Mouse (Mus musculus) heart, embryonic 15.5 days (tissue): ENCODE results near the gene Fam219a. TPM values are rescaled to one million over a fixed set of nuclear protein-coding genes. Genes with fewer than 3 reads are reported as not detected.

Experiments
- ATAC-seq: fragments of 200-750 bp; cut with Nextera tagmentation; replicated peaks from 2 replicates; pipeline ENCODE4 v1.8.0; 2017; ENCODE audit warnings: low read depth, moderate TSS enrichment; ENCODE audit not compliant: insufficient number of reproducible peaks, insufficient read depth, low FRiP score
- H3K27ac ChIP-seq: fragments of 300-500 bp; sonication (generic); 2 replicates; pipeline ENCODE4 v1.5.1; 2015; ENCODE audit warnings: mild to moderate bottlenecking, inconsistent platforms
- H3K27me3 ChIP-seq: fragments of 300-500 bp; sonication (generic); 2 replicates; pipeline ENCODE4 v1.6.1; 2015; ENCODE audit warnings: inconsistent platforms
- H3K36me3 ChIP-seq: fragments of 300-500 bp; sonication (generic); 2 replicates; pipeline ENCODE4 v1.6.1; 2015; ENCODE audit warnings: mild to moderate bottlenecking, inconsistent platforms
- H3K4me1 ChIP-seq: fragments of 300-500 bp; sonication (generic); replicated peaks from 2 replicates; pipeline ENCODE4 v1.6.1; 2015; ENCODE audit warnings: inconsistent platforms
- H3K4me2 ChIP-seq: fragments of 300-500 bp; sonication (generic); 2 replicates; pipeline ENCODE4 v1.6.1; 2015; ENCODE audit warnings: inconsistent platforms, mild to moderate bottlenecking, moderate library complexity
- H3K4me3 ChIP-seq: fragments of 300-500 bp; sonication (generic); 2 replicates; pipeline ENCODE4 v1.5.1; 2015; ENCODE audit warnings: mild to moderate bottlenecking, inconsistent platforms
- H3K9ac ChIP-seq: fragments of 300-500 bp; sonication (generic); 2 replicates; pipeline ENCODE4 v1.6.1; 2015; ENCODE audit warnings: mild to moderate bottlenecking, inconsistent platforms
- H3K9me3 ChIP-seq: fragments of 300-500 bp; sonication (generic); replicated peaks from 2 replicates; pipeline ENCODE4 v1.6.1; 2016; ENCODE audit warnings: inconsistent platforms
- WGBS: fragments of 180-500 bp; shearing (Covaris S2); methylation state at CpG from one replicate; pipeline ENCODE4 v1.1.7; 2015; ENCODE audit warnings: mixed read lengths; 5-methylcytosine and 5-hydroxymethylcytosine counted together
- polyA plus RNA-seq: library from polyadenylated mRNA; unstranded; fragments of >200 nt; fragmentation: Nextera tagmentation; extraction: Ambion mirVana; gene quantifications from 2 replicates; pipeline ENCODE4 v1.2.1, GENCODE M21; 2015

The Fam219a gene
- polyA plus RNA-seq, 1 experiment from 2014 or later, result 2.7 TPM

GRCm38 (mm10) chr4:41504325-41504724, 65.0 kb downstream of the Fam219a start:
- Histone ChIP-seq H3K9ac (no peak overlapping the region), H3K27me3 (peaks cover 53% of the 10 kb centered on the region), H3K4me2 (no peak overlapping the region), H3K4me1 (peaks cover 30% of the 10 kb centered on the region), H3K9me3 (no peaks in the 10 kb centered on the region), H3K4me3 (no peak overlapping the region), H3K36me3 (no peaks in the 10 kb centered on the region), H3K27ac (no peak overlapping the region)
- ATAC-seq, result no peak
- 72% methylated on average over 5 of the region's 5 CpGs for WGBS

GRCm38 (mm10) chr4:41502986-41503412, 66.3 kb downstream of the Fam219a start, which contains the start of gene AI464131:
TSS of gene AI464131 (minus strand) at chr4:41503076.
- Histone ChIP-seq H3K9ac (peak within 1 kb of the TSS; percentile 63), H3K4me1 (peaks cover 43% of the 10 kb centered on the region), H3K4me2 (peak within 1 kb of the TSS; percentile 86), H3K4me3 (peak within 1 kb of the TSS; percentile 53), H3K27ac (peak within 1 kb of the TSS; percentile 53; the same call in 1 of the 2 replicates), H3K36me3 (no peaks in the 10 kb centered on the region), H3K9me3 (no peaks in the 10 kb centered on the region), H3K27me3 (peaks cover 53% of the 10 kb centered on the region)
- 2% methylated on average over 18 of the region's 18 CpGs for WGBS
- peak; percentile 94 for ATAC-seq

GRCm38 (mm10) chr4:41502171-41502940, 67.0 kb downstream of the Fam219a start:
- no peaks in the 10 kb centered on the region for H3K36me3 ChIP-seq
- H3K4me2 ChIP-seq, result peak overlapping the region; percentile 86
- peak; percentile 16 for ATAC-seq
- no peaks in the 10 kb centered on the region for H3K9me3 ChIP-seq
- H3K27me3 ChIP-seq, result peaks cover 54% of the 10 kb centered on the region
- 16% methylated on average over 20 of the region's 20 CpGs for WGBS
- peak overlapping the region; percentile 53; the same call in 1 of the 2 replicates for H3K27ac ChIP-seq
- peak overlapping the region; percentile 63 for H3K9ac ChIP-seq
- H3K4me3 ChIP-seq, result peak overlapping the region; percentile 53
- H3K4me1 ChIP-seq, result peaks cover 47% of the 10 kb centered on the region

- ATAC-seq, result no peak
- Histone ChIP-seq H3K36me3 (no peaks in the 10 kb centered on the region), H3K9ac (no peak overlapping the region), H3K4me3 (no peak overlapping the region), H3K9me3 (no peaks in the 10 kb centered on the region), H3K27me3 (peaks cover 68% of the 10 kb centered on the region), H3K4me1 (peaks cover 34% of the 10 kb centered on the region), H3K27ac (no peak overlapping the region), H3K4me2 (no peak overlapping the region)
- 87% methylated on average over 4 of the region's 4 CpGs for whole genome bisulfite sequencing
These were observed 68.6 kb downstream of the Fam219a start for GRCm38 (mm10) chr4:41500787-41501186.

GRCm38 (mm10) chr4:41499619-41500018, 69.7 kb downstream of the Fam219a start:
- no peak overlapping the region for H3K27ac ChIP-seq
- ATAC-seq, result no peak
- 69% methylated on average over 8 of the region's 8 CpGs for WGBS

GRCm38 (mm10) chr4:41498921-41499391, 70.4 kb downstream of the Fam219a start:
- Histone ChIP-seq H3K27me3 (peaks cover 75% of the 10 kb centered on the region), H3K9me3 (no peaks in the 10 kb centered on the region), H3K36me3 (no peaks in the 10 kb centered on the region), H3K9ac (no peak overlapping the region), H3K4me2 (peak overlapping the region; percentile 70), H3K4me1 (peaks cover 33% of the 10 kb centered on the region), H3K27ac (no peak overlapping the region), H3K4me3 (peak overlapping the region; percentile 41)
- no peak for ATAC-seq
- WGBS, result 12% methylated on average over 43 of the region's 43 CpGs

More at GRCm38 (mm10) chr4:41499619-41500018, 69.7 kb downstream of the Fam219a start:
- no peaks in the 10 kb centered on the region for H3K36me3 ChIP-seq
- H3K4me2 ChIP-seq, result no peak overlapping the region
- peaks cover 73% of the 10 kb centered on the region for H3K27me3 ChIP-seq
- no peaks in the 10 kb centered on the region for H3K9me3 ChIP-seq
- H3K9ac ChIP-seq, result no peak overlapping the region
- peaks cover 33% of the 10 kb centered on the region for H3K4me1 ChIP-seq
- H3K4me3 ChIP-seq, result no peak overlapping the region

- peaks cover 33% of the 10 kb centered on the region for H3K4me1 ChIP-seq
- 10% methylated on average over 72 of the region's 72 CpGs for WGBS
- ATAC-seq, result no peak
- H3K9me3 ChIP-seq, result no peaks in the 10 kb centered on the region
- H3K27ac ChIP-seq, result no peak overlapping the region
- peak overlapping the region; percentile 41 for H3K4me3 ChIP-seq
- H3K36me3 ChIP-seq, result no peaks in the 10 kb centered on the region
- H3K9ac ChIP-seq, result peak overlapping the region; percentile 25; the same call in 1 of the 2 replicates
- H3K27me3 ChIP-seq, result peaks cover 75% of the 10 kb centered on the region
- H3K4me2 ChIP-seq, result peak overlapping the region; percentile 70
These were observed 71.1 kb downstream of the Fam219a start for GRCm38 (mm10) chr4:41497995-41498845.

- peaks cover 29% of the 10 kb centered on the region for H3K4me1 ChIP-seq
- no peaks in the 10 kb centered on the region for H3K36me3 ChIP-seq
- 5% methylated on average over 34 of the region's 34 CpGs for WGBS
- no peak for ATAC-seq
- no peak overlapping the region for H3K27ac ChIP-seq
- H3K9ac ChIP-seq, result peak overlapping the region; percentile 25; the same call in 1 of the 2 replicates
- no peaks in the 10 kb centered on the region for H3K9me3 ChIP-seq
- H3K27me3 ChIP-seq, result peaks cover 74% of the 10 kb centered on the region
- peak overlapping the region; percentile 41 for H3K4me3 ChIP-seq
- peak overlapping the region; percentile 70 for H3K4me2 ChIP-seq
These were observed 71.8 kb downstream of the Fam219a start for GRCm38 (mm10) chr4:41497579-41497978.

GRCm38 (mm10) chr4:41497046-41497445, 72.3 kb downstream of the Fam219a start:
- no peak overlapping the region for H3K4me2 ChIP-seq
- no peaks in the 10 kb centered on the region for H3K36me3 ChIP-seq
- H3K4me1 ChIP-seq, result peaks cover 23% of the 10 kb centered on the region
- no peaks in the 10 kb centered on the region for H3K9me3 ChIP-seq
- H3K4me3 ChIP-seq, result no peak overlapping the region
- 56% methylated on average over 5 of the region's 5 CpGs for WGBS
- no peak overlapping the region for H3K27ac ChIP-seq
- H3K9ac ChIP-seq, result no peak overlapping the region
- peaks cover 70% of the 10 kb centered on the region for H3K27me3 ChIP-seq
- no peak for ATAC-seq

- no peak overlapping the region for H3K9ac ChIP-seq
- peak; percentile 73 for ATAC-seq
- 76% methylated on average over 11 of the region's 11 CpGs for WGBS
- no peaks in the 10 kb centered on the region for H3K36me3 ChIP-seq
- H3K9me3 ChIP-seq, result no peaks in the 10 kb centered on the region
- no peak overlapping the region for H3K27ac ChIP-seq
- H3K4me1 ChIP-seq, result peaks cover 21% of the 10 kb centered on the region
- H3K27me3 ChIP-seq, result peaks cover 58% of the 10 kb centered on the region
- no peak overlapping the region for H3K4me3 ChIP-seq
- no peak overlapping the region for H3K4me2 ChIP-seq
These were observed 73.5 kb downstream of the Fam219a start for GRCm38 (mm10) chr4:41495850-41496249.

GRCm38 (mm10) chr4:41495076-41495475, 74.3 kb downstream of the Fam219a start:
- Histone ChIP-seq H3K4me2 (no peak overlapping the region), H3K27ac (no peak overlapping the region), H3K36me3 (no peaks in the 10 kb centered on the region), H3K9me3 (no peaks in the 10 kb centered on the region), H3K4me1 (peaks cover 21% of the 10 kb centered on the region), H3K9ac (no peak overlapping the region), H3K27me3 (peaks cover 50% of the 10 kb centered on the region), H3K4me3 (no peak overlapping the region)
- 73% methylated on average over 4 of the region's 4 CpGs for WGBS
- no peak for ATAC-seq
